Comparison of ENCODE assay signal across 8 mouse cellular contexts in genomic region chr5:125389131-125389578, GRCm38 (mm10). TPM values are rescaled to one million over a fixed set of nuclear protein-coding genes. Genes with fewer than 3 reads are reported as not detected.
A peak's percentile ranks its signal among the peaks of the same experiment; 100 is the strongest.
DNase-seq lines count a peak whose midpoint lies in the region; ATAC-seq and TF ChIP-seq lines count a peak whose summit lies in the region.

TSS of gene Gm10382 (plus strand) at chr5:125389322.

- peak within 1 kb of the TSS; percentile 98 for H3K4me2 ChIP-seq in forebrain, embryonic 12.5 days
- peak within 1 kb of the TSS; percentile 94 for H3K4me2 ChIP-seq in neural tube, embryonic 15.5 days

- H3K27ac ChIP-seq in forebrain, embryonic 12.5 days, result peak within 1 kb of the TSS; percentile 96
- H3K27ac ChIP-seq in neural tube, embryonic 15.5 days (replicated peaks), result peak within 1 kb of the TSS; percentile 98

- peak; percentile 70 for DNase-seq in c-Kit-positive CD71-positive TER-119-negative erythroid progenitor cells, embryonic 14.5 days (ENCODE audit: low read depth)
- peak; percentile 86 to 92 for DNase-seq in heart, postnatal 10 days
- DNase-seq in kidney, postnatal 4 days, result peak; percentile 88 to 93
- DNase-seq in lung, adult 18-20 months, result peak; percentile 86 to 90
- peak; percentile 84 for DNase-seq in testis, postnatal 14 days (ENCODE audit: low spot score)

- no peak for TF ChIP-seq CTCF in E14TG2a.4 (conservative IDR thresholded peaks at IDR 0.05; ENCODE audit: low read length)

- intact Hi-C loops in heart, postnatal 10 days (cut with DNase I), result no loop called here

- peaks cover 30% of the 10 kb centered on the region for H3K36me3 ChIP-seq in E14TG2a.4 (ENCODE audit: insufficient read depth, low read length)
- H3K36me3 ChIP-seq in forebrain, embryonic 12.5 days (replicated peaks), result peaks cover 19% of the 10 kb centered on the region
- peaks cover 18% of the 10 kb centered on the region for H3K36me3 ChIP-seq in neural tube, embryonic 15.5 days

- peak within 1 kb of the TSS; percentile 98 for H3K4me3 ChIP-seq in E14TG2a.4 (replicated peaks; ENCODE audit: low read length)
- peak within 1 kb of the TSS; percentile 99 for H3K4me3 ChIP-seq in forebrain, embryonic 12.5 days (replicated peaks)
- peak within 1 kb of the TSS; percentile 100 for H3K4me3 ChIP-seq in neural tube, embryonic 15.5 days (replicated peaks)

- H3K9ac ChIP-seq in forebrain, embryonic 12.5 days, result peak within 1 kb of the TSS; percentile 99
- peak within 1 kb of the TSS; percentile 100 for H3K9ac ChIP-seq in neural tube, embryonic 15.5 days (replicated peaks)

- peaks cover 43% of the 10 kb centered on the region for H3K4me1 ChIP-seq in E14TG2a.4 (replicated peaks; ENCODE audit: low read depth, low read length)
- H3K4me1 ChIP-seq in forebrain, embryonic 12.5 days, result peaks cover 34% of the 10 kb centered on the region
- H3K4me1 ChIP-seq in neural tube, embryonic 15.5 days, result peaks cover 54% of the 10 kb centered on the region

- WGBS in forebrain, embryonic 12.5 days, result under 1% methylated on average over 41 of the region's 41 CpGs
- WGBS in neural tube, embryonic 15.5 days, result under 1% methylated on average over 38 of the region's 41 CpGs

- ATAC-seq in forebrain, embryonic 12.5 days (ENCODE audit: low FRiP score), result peak; percentile 28; the same call in 1 of the 2 replicates
- ATAC-seq in neural tube, embryonic 15.5 days (ENCODE audit: low FRiP score), result peak; percentile 26

- H3K9me3 ChIP-seq in E14TG2a.4 (ENCODE audit: low read length), result peaks cover 28% of the 10 kb centered on the region
- no peaks in the 10 kb centered on the region for H3K9me3 ChIP-seq in forebrain, embryonic 12.5 days
- no peaks in the 10 kb centered on the region for H3K9me3 ChIP-seq in neural tube, embryonic 15.5 days (replicated peaks)

- no peaks in the 10 kb centered on the region for H3K27me3 ChIP-seq in E14TG2a.4 (ENCODE audit: insufficient read depth, low read length)
- H3K27me3 ChIP-seq in forebrain, embryonic 12.5 days, result no peaks in the 10 kb centered on the region
- no peaks in the 10 kb centered on the region for H3K27me3 ChIP-seq in neural tube, embryonic 15.5 days (replicated peaks)

RNA-seq across cellular contexts. Expression of gene Gm10382, which starts in this region (rescaled TPM):
- polyA plus RNA-seq in forebrain, embryonic 12.5 days (2016; fragmentation: Nextera tagmentation; extraction: Ambion mirVana), result 0.91 and 0.97 TPM in 2 replicates
- total RNA-seq in heart, postnatal 10 days (2021), result not detected
- polyA plus RNA-seq in neural tube, embryonic 15.5 days (2015; fragmentation: Nextera tagmentation; extraction: Ambion mirVana), result 0.59 and 0.74 TPM in 2 replicates

Comparison
In these comparisons a context has a peak if more than half of its experiments do, and no peak if none do; other contexts are left out.
1. Peak in every context shown above with its lines: DNase-seq, ATAC-seq, H3K4me3 ChIP-seq and H3K27ac ChIP-seq.
2. Peak in ATAC-seq, H3K4me3 ChIP-seq, H3K27ac ChIP-seq, H3K9ac ChIP-seq and H3K4me2 ChIP-seq in forebrain, embryonic 12.5 days; RNA of the gene not detected or under 1 TPM.
3. Peak in DNase-seq in heart, postnatal 10 days; RNA of the gene not detected or under 1 TPM.
4. Peak in ATAC-seq, H3K4me3 ChIP-seq, H3K27ac ChIP-seq, H3K9ac ChIP-seq and H3K4me2 ChIP-seq in neural tube, embryonic 15.5 days; RNA of the gene not detected or under 1 TPM.